Mouse (Mus musculus): ENCODE results near the gene Sycp2l.
"Not testable (repeated sequence)": the region's sequence is repeated elsewhere in the genome, so short reads cannot be mapped to it uniquely, and the experiment has no call there.

The Sycp2l gene

GRCm38 (mm10) chr13:41123666-41124225, 9.6 kb downstream of the Sycp2l start:
- no peak for DNase-seq (ENCODE audit: low spot score in 2 of 2)

- no peak for DNase-seq (ENCODE audit: low spot score in 2 of 2)
These were observed 14.2 kb downstream of the Sycp2l start for GRCm38 (mm10) chr13:41128326-41128725.

- DNase-seq (ENCODE audit: low spot score in 2 of 2), result no peak
These were observed 15.0 kb downstream of the Sycp2l start for GRCm38 (mm10) chr13:41129061-41129460.

- DNase-seq (ENCODE audit: low spot score in 2 of 2), result peak in 1 of 2 experiments; percentile 41
These were observed 20.8 kb downstream of the Sycp2l start for GRCm38 (mm10) chr13:41134901-41135300.

GRCm38 (mm10) chr13:41145433-41145970, 31.4 kb downstream of the Sycp2l start:
- DNase-seq (ENCODE audit: low spot score in 2 of 2), result no peak

- DNase-seq (ENCODE audit: low spot score in 2 of 2), result peak in 1 of 2 experiments; percentile 34
These were observed 32.2 kb downstream of the Sycp2l start for GRCm38 (mm10) chr13:41146271-41146670.

GRCm38 (mm10) chr13:41153146-41153545, 39.0 kb downstream of the Sycp2l start:
- no peak for DNase-seq (ENCODE audit: low spot score in 2 of 2)

GRCm38 (mm10) chr13:41158426-41158825, 44.3 kb downstream of the Sycp2l start:
- DNase-seq (ENCODE audit: low spot score in 2 of 2), result no peak

- no peak for DNase-seq (ENCODE audit: low spot score in 2 of 2)
These were observed 73.8 kb downstream of the Sycp2l start for GRCm38 (mm10) chr13:41187886-41188285.

- no peak for DNase-seq (ENCODE audit: low spot score in 2 of 2)
These were observed 81.7 kb downstream of the Sycp2l start for GRCm38 (mm10) chr13:41195640-41196333.

- DNase-seq (ENCODE audit: low spot score in 2 of 2), result no peak
These were observed 86.8 kb downstream of the Sycp2l start for GRCm38 (mm10) chr13:41200861-41201260.

GRCm38 (mm10) chr13:41203289-41203688, 89.2 kb downstream of the Sycp2l start:
- DNase-seq (ENCODE audit: low spot score in 2 of 2), result no peak

GRCm38 (mm10) chr13:41203691-41204090, 89.6 kb downstream of the Sycp2l start:
- DNase-seq (ENCODE audit: low spot score in 2 of 2), result no peak

- DNase-seq (ENCODE audit: low spot score in 2 of 2), result not testable (repeated sequence)
These were observed 91.5 kb downstream of the Sycp2l start for GRCm38 (mm10) chr13:41205568-41205967.

- no peak for DNase-seq (ENCODE audit: low spot score in 2 of 2)
These were observed 92.1 kb downstream of the Sycp2l start for GRCm38 (mm10) chr13:41206241-41206640.

GRCm38 (mm10) chr13:41211276-41211675, 97.2 kb downstream of the Sycp2l start:
- DNase-seq (ENCODE audit: low spot score in 2 of 2), result no peak

- no peak for DNase-seq (ENCODE audit: low spot score in 2 of 2)
These were observed 98.6 kb downstream of the Sycp2l start for GRCm38 (mm10) chr13:41212558-41213322.

GRCm38 (mm10) chr13:41215669-41216068, 101.6 kb downstream of the Sycp2l start:
- DNase-seq (ENCODE audit: low spot score in 2 of 2), result no peak

GRCm38 (mm10) chr13:41216236-41216635, 102.1 kb downstream of the Sycp2l start:
- DNase-seq (ENCODE audit: low spot score in 2 of 2), result no peak

- no peak for DNase-seq (ENCODE audit: low spot score in 2 of 2)
These were observed 104.9 kb downstream of the Sycp2l start for GRCm38 (mm10) chr13:41219056-41219455.

GRCm38 (mm10) chr13:41219687-41220303, 105.7 kb downstream of the Sycp2l start:
- DNase-seq (ENCODE audit: low spot score in 2 of 2), result no peak

GRCm38 (mm10) chr13:41220304-41220834, 106.3 kb downstream of the Sycp2l start, which contains the start of gene Elovl2:
TSS of gene Elovl2 (minus strand) at chr13:41220405.
- DNase-seq (ENCODE audit: low spot score in 2 of 2), result peak; percentile 23
